Mouse (Mus musculus): ENCODE measurements around the gene Tango2.
"Not testable (repeated sequence)": the region's sequence is repeated elsewhere in the genome, so short reads cannot be mapped to it uniquely, and the experiment has no call there.

Gene Tango2

DNA sequence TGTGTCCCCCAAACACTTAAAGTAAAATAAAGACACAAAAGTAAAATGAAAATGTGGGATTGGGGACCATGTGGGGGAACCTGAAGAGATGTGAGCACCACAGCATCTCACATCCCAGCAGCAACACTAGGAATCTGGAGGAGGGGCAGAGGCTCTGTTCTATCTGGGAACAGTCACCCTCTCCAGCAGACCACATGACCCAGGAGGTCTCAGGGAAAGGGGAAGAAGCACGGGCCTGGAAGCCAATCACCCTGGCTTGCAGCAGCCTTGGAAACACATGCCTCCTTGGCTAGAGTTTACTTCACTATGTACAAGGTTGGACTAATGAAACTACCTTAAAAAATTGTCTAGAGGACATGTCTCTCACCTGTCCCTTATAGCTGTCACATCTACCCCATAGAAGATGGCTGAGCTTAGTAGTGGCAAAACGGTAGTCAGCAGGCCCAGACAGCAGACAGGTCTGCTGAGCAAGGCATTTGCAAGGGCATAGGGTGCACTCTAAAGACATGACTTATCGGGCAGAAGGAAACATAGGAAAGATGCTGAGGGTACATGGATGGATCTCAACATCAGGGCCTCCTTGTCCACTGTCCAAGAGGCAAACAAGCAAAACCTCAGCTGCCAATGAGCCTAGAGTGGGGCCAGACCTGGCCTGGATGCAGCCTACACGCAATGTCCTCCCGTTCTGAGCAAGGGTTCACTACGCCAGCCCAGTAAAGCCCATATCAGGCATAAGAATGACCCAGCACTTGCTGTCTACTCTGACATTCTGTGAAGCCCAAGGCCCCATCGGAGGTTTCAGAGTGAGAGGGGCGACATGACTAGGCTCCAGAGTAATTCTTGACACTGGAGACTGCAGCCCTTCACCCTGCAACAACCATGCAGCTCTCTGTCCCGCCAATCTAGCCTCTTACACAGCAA, 5.0 kb downstream of the Tango2 start:
- DNase-seq (ENCODE audit: low spot score in 2 of 2) = peak in 1 of 2 experiments; percentile 16

DNA sequence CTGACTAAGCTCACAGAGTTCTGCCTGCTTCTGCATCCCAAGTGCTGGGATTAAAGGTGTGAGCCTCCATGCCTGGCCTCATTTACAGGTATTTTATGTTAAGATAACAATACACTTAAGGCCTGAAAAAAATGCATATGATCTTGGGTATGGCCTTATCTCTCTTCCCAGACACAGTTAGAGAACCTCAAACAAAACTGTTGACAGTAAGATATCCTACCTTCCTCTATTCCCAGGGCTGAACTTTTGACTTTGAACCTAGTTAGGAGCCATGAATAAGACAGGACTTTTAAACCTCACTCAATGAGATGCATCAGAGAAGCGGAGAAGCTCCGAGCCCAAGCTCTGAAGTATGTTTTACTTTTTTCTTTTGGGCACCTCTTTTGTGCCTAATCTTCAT, 5.8 kb downstream of the Tango2 start:
- no peak for DNase-seq (ENCODE audit: low spot score in 2 of 2)

DNA sequence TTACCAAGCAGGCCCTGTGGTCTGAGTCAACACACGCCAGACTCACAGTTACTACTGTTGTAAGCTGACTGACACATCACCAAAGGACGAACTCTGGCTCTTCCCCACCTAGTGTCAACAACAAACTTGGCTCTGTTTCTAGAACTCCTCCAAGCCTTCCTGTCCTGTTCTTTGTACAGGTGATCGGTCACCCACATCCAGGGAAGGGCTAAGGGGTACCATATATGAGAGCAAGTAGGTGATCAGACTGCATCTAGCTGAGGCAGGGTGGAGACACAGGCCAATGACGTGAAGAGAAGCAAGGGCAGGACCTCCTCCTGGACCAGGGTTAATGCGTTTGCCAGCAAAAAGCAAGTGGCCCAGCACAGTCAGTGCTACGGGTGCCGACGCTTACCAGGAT, 6.3 kb downstream of the Tango2 start:
- no peak for DNase-seq (ENCODE audit: low spot score in 2 of 2)

DNA sequence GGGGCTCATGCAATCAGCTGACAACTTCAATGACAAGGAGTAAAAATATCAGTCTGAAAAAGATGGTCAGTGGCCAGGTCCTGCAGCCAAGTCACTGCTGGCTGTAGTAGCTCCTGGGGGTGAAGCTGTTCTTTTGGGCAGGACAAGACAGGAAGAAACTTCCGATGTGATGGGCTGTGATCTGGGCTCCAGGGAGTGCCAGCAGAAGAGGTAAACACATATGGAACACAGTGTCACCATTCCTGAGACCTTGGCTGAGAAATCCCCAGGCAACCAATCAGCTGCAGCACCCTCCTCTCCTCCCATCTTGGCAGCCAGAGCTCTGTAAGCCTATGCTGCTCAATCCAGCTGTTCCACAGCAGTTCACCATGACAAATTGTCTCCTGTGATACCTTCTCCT, 8.0 kb downstream of the Tango2 start:
- no peak for DNase-seq (ENCODE audit: low spot score in 2 of 2)

DNA sequence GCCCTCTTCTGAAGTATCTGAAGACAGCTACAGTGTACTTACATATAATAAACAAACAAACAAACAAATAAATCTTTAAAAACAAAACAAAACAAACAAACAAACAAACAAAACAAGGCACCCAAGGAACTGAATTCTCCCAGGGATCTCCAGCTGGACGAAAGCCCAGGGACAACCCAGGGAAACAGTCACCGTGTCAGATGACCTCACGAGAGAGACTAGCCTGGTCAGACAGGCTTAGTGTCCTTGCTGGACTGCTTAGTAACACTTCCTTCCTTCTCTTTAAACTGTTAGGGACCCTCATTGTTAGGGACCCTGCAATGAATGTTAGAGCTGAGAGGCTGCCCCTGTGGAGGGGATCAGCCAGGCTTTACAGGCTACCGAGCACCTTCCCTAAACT, 10.6 kb downstream of the Tango2 start:
- no peak for DNase-seq (ENCODE audit: low spot score in 2 of 2)

DNA sequence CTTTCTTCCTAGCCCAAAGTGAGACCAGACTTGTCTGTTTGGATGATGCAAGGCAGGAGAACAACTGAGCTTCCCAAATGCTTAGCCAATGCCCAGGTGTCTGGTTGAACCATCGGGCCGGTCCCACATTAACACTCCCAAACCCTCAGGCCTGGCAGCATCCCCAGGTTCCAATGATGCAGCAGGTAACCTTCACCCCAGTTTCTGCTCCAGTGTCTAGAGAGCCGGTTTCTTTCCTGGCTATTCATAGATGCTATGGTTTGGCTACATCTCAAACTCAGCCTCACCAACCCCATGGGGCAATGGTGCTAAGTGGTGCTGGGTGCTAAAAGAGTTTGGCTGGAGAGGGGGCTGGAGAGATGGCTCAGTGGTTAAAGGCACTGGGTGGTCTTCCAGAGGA, 11.9 kb downstream of the Tango2 start:
- DNase-seq (ENCODE audit: low spot score in 2 of 2) = no peak

DNA sequence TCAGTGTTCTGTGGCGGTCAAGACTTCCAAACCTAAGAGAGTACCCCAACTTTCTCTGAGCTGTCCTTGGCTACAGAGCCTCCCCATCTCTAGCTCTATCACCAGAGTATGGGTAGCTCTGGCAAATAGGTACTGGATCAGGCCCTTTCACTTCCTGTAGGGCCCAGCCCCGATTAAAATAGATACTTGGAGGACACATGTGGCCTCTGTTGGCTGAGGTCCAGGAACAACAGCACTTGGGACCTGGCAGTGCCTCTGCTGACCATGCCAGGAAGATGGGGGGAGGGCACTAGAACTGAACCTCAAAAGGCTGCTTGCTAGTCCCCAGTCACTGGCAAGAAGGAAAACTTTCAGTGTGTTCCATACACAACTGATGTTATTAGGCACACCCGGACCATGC, 13.9 kb downstream of the Tango2 start:
- DNase-seq (ENCODE audit: low spot score in 2 of 2) = no peak

DNA sequence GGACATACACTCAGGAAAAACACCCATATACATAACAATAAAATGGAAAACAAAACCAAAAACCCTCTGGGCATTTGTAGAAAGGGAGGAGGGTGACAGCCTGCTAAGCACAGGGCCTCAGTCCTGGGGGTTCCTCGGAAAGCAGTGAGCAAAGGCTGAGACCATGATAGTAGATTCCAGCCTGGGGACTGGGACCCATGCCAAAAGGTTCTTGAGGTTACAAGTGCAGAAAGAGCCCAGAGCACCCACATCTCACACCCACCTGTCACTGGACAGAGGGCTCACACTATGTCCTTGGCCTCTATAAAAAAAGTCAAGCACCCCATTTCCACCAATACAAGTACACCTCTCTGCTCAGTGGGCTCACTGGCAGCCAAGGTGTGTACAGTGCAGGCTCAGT, 19.4 kb downstream of the Tango2 start:
- no peak for DNase-seq (ENCODE audit: low spot score in 2 of 2)

DNA sequence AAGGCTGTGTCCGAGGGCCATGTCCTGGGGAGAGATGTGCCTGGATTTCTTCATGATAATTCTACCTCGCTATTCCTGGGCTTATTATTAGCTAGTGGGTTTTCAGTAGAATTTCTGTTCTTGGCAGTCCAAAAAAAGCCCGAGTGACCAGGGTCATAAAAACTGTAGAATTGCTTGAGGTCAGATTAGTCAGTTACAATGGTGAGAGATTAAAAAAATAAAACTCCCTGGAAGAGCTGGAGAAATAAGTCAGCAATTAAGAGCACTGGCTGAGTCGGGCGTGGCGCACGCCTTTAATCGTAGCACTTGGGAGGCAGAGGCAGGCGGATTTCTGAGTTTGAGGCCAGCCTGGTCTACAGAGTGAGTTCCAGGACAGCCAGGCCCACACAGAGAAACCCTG, 20.0 kb downstream of the Tango2 start:
- DNase-seq (ENCODE audit: low spot score in 2 of 2) = no peak

DNA sequence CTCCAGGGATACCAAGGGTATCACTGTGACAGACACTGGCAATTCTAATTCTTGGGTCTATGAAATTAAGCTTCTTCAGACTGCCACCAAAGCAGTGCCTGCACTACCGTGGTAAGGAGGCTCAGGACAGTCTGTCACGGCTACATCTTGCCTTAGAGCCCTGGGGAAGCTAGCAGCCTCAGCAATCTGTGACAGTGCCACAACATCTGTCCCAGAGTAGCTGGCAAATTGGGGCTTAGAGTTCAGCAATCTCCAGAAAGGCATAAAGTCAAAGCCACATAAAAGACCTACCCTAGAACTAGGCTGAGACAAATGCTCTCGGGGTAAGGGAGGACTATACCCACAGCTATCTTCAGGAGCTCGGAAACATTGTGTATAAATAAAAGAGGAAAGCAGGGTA, 22.2 kb downstream of the Tango2 start:
- no peak for DNase-seq (ENCODE audit: low spot score in 2 of 2)

DNA sequence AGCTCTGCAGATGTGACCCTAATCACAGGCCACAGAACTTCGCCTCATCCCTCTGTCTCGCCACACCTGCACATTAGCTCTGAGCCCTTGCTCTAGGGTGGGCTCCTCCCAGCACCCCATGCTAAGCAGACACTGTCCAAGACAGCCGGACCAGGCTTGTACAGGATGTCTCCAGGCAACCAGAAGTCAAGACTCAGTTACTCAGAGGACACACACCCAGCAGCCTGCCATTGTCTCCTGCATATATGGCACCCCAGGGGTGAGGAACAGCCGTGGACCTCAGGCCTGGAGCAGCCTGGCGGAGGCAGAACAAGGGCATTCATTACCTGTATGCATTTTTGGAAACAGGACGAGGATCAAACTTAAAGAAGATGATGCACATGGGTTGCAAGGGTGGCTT, 23.9 kb downstream of the Tango2 start:
- DNase-seq (ENCODE audit: low spot score in 2 of 2) = no peak

DNA sequence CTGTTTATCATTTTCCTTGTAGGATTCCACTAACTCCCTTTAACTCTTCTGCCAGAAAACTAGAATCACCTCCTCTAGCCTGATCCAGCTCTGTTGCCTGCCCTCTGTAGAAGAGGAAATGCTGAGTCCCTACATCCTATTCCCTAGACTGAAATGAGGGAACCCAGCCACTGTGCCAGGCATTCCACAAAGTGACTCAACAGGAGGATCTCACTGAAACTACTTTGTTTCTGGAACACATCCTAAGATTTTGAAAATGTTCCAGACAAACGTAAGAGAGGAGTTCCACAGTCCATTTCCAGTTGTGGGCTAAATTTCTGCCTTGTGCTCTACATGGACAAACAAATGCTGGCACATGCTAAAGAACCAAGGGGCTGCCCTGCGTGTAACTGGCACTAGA, 24.4 kb downstream of the Tango2 start:
- DNase-seq (ENCODE audit: low spot score in 2 of 2) = no peak

DNA sequence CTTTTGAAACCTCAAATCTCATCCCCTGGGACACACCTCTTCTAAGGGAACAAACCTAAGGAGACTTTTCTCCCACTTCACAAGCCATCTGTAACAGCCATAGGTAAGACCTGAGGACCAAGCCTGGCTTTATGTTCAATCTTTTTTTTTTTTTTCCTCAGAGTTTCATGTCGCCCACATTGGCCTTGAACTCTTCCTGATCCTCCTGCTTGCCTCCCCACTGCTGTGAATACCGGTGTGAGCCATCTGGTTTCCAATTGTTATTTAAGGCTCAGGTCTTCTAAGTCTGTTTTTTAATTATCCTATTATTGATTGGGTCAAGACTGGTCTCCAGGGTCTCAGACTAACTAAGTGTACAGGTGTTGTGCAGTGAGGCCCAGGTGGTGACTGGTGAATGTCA, 26.5 kb downstream of the Tango2 start:
- no peak for DNase-seq (ENCODE audit: low spot score in 2 of 2)

DNA sequence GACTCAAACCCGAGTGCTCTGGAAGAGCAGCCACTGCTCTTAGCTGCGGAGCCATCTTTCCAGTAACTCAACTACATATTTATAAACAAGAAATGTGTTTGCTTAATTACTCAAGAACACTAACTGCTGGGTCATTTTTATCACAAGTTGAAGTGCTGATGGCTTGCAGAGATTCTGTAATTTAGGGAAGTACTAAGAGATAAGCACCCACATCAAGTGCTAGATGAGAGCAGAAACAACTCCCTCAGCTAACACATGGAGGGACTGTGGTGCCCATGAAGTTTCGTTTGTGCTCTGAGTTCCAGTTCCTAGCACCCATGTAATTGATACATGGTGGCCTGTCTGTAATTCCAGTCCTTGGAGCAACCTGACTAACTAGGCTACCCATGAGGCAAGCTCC, 28.9 kb downstream of the Tango2 start:
- no peak for DNase-seq (ENCODE audit: low spot score in 2 of 2)

DNA sequence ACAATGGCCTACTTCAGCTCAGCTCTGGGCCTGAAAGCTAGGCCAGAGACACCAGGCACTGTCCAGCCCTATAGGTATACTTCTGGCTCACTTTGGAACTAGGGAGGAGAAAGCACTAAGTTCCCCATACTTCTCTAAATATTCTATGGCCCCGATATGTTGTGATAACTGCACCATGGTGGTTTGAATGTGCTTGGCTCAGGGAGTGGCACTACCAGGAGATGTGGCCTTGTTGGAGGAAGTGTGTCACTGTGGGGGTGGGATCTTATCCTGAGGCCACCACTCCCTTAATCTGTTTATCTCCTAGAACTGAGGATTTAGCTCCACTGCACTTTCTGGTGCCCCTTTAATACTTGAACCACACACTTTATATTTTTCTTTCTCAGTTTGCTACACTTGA, 39.7 kb downstream of the Tango2 start:
- DNase-seq (ENCODE audit: low spot score in 2 of 2) = no peak

DNA sequence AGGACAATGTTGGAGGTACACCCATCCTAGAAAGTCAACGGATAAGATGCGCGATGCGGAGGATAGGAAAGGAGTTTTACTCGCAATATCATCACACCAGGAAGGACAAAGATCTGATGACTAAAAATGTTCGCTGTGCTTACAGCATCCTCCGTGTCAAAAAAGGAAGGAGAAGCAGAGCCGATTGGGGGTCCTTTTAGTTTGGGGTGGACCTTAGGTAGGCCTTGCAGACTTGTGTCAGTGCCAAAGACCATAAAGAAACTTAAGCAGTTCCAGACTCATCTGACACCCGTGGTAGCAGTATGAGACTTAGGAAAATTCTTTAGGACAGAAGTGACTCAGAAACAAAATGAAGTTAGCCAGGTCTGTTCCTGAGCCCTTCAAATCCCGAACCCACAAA, 58.3 kb downstream of the Tango2 start:
- not testable (repeated sequence) for DNase-seq (ENCODE audit: low spot score in 2 of 2)

DNA sequence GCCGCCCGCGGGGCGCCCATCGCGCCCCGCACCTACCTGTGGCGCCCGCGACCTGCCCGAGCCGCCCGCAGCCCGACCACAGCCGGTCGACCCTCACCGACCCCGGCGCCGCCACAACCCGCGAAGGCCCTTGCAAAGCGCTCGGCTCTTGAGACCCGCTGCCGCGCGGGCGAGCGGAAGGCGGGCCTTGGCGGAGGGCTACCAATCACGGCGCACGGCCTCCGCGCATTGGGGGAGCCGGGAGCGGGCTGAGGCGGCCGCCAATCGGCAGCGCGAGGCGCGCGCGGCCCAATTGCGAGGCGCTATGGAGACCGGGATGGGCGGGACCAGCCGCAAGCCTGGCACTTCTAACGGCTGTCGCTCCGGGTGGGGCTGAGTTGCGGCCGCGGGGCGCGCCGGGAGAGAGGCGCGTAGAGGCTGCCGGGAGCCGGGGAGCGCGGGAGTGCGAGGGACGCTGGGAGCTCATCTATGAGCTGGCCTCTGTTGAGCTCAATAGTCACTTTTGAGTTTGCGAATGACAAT, 58.8 kb downstream of the Tango2 start, which contains the start of gene Dgcr8:
Gene Dgcr8, minus strand, starts transcription at position 180 of the 522 bp plus-strand sequence.
- DNase-seq (ENCODE audit: low spot score in 2 of 2) = peak; percentile 98 to 99

DNA sequence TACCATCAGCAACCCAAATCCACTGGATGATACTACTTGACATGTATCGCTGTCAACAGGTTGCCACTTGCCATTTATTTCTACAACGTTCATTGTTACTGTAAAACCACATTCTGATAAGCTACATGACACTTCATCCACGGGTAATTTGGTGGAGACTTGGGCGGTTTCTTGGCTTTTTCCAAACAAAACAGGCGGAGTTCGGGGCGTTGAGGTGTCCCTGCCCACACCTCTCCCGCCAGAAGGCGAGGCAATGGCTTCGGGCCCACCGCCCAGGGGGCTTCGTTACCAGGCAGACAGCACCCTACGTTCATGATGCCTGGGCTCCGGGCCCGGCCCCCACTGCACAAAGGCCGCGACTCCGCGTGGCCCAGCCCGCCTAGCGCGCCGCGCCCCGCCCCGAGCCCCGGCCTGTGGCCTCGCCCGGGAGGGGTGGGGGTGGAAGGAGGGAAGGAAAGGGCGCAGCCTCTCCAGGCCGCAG, 59.3 kb downstream of the Tango2 start:
- DNase-seq (ENCODE audit: low spot score in 2 of 2) = peak; percentile 79

DNA sequence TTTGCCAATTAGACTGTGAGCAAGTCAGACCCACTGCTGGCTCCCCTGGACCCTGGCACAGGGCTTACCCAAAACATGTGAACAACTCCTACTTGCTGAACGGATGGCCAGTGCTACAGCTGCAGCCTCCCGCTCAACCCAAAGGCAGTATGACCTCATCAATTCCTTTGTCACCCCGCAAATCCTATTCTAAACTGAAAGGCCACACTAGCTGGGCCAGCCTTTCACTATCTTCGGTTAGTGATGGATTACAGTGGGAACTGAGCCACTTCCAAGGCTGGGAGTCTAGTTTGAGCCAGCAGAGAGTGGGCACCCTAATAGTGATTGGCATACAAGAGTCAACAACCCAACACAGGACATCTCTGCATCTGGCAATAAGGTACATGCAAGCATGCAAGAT, 59.7 kb downstream of the Tango2 start:
- DNase-seq (ENCODE audit: low spot score in 2 of 2) = no peak

DNA sequence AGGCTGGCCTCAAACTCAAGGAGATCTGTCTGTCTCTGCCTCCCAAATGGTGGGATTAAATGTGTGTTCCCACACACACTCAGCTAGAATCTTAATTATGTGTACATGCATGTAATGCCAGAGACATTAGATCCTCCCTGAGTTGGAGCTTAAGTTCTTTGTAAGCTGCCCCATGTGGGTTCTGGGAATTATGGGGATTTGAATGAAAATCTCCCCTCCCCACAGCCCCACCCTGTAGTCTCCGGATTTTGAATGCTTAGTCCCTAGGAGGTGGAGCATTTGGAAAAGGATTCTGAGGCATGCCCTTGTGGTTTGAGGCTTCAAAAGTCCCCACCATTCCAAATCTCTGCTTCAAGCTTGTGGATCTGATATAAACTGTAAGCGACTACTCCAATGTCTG, 72.7 kb downstream of the Tango2 start:
- DNase-seq (ENCODE audit: low spot score in 2 of 2) = no peak

DNA sequence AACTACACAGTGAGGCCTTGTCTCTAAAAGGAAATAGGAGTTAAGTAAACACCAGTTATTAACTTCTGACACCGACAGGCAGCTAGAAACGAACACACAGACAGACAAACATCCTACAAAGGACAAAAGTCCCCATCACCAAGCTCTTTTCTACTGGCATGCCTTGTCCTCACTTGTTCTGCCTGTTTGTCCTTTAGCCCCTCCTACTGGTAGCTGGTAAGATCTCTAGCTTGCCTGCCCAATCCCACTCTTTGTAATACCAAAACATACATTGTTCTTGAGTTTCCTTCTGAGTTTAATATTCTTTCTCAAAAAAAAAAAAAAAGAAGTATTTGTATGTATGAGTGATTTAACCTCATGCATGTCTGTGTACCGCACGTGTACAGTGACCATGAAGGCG, 79.7 kb downstream of the Tango2 start:
- DNase-seq (ENCODE audit: low spot score in 2 of 2) = no peak

DNA sequence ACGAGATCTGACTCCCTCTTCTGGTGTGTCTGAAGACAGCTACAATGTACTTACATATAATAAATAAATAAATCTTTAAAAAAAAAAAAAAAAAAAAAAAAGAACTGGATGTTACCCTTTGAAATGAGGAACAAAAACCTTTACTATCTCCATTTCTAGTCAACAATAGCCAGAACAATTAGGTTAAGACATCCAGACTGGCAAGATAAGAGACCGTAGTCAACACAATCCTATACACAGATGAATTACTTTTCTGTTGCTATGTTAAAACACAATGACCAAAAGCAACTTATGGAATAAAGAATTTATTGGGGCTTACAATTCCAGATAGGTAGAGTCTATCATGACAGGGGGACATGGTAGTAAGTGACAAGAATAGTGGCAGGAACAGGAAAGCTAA, 82.9 kb downstream of the Tango2 start:
- DNase-seq (ENCODE audit: low spot score in 2 of 2) = no peak

DNA sequence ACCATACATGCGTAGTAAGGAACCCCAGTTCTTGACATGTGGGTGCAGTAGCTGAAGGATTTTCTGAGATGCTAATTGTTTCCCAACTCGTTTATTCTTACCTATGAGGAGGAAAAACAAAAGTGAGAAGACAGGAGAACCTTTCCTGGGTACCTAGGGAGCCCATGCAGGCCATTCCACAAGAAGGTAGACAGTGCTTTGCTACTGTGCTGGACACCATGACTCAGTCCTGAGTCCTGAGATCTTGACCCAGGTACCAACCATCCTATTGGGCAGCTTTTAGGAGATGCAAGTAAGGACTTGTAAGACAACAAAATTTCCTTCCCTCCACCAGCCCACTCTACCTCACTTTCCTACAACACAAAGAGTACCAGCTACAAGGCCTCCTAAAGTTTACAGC, 89.7 kb downstream of the Tango2 start, which contains the start of gene Gm49776:
Gene Gm49776, minus strand, starts transcription at position 101 of the 400 bp plus-strand sequence.
- no peak for DNase-seq (ENCODE audit: low spot score in 2 of 2)

All from spleen, postnatal 36 days (tissue).